Mouse (Mus musculus): ENCODE results near the gene Spink4. TPM values are rescaled to one million over a fixed set of nuclear protein-coding genes. Genes with fewer than 3 reads are reported as not detected.

The Spink4 gene
- 0.84 TPM in 1 of 2 replicates, not detected in the other for polyA plus RNA-seq (2014; fragmentation: Nextera tagmentation; extraction: Ambion mirVana)

- no peaks in the 10 kb centered on the region for H3K4me1 ChIP-seq (ENCODE audit: control insufficient read depth, insufficient read depth, low read length)
- no peaks in the 10 kb centered on the region for H3K9me3 ChIP-seq (ENCODE audit: control insufficient read depth, low read length)
- WGBS, result 61% methylated on average over 3 of the region's 3 CpGs
- no peak within 1 kb of the TSS for H3K27ac ChIP-seq (replicated peaks; ENCODE audit: low read depth, low read length)
- H3K4me2 ChIP-seq (ENCODE audit: low read depth, low read length), result no peak within 1 kb of the TSS
- no peaks in the 10 kb centered on the region for H3K36me3 ChIP-seq (ENCODE audit: control insufficient read depth, insufficient read depth, low read length)
- no peak within 1 kb of the TSS for H3K4me3 ChIP-seq (ENCODE audit: low read depth, low read length)
- H3K27me3 ChIP-seq (replicated peaks; ENCODE audit: control insufficient read depth, insufficient read depth, low read length), result no peaks in the 10 kb centered on the region
- no peak within 1 kb of the TSS for H3K9ac ChIP-seq (ENCODE audit: low read depth, low read length)
- ATAC-seq (ENCODE audit: low read depth), result no peak
- DNase-seq (ENCODE audit: low spot score), result no peak
These were observed at the start of gene Spink4 for GRCm38 (mm10) chr4:40919785-40920184. Spink4 (plus strand) TSS chr4:40920052.

- H3K9ac ChIP-seq (ENCODE audit: low read depth, low read length), result no peak overlapping the region
- no peaks in the 10 kb centered on the region for H3K9me3 ChIP-seq (ENCODE audit: control insufficient read depth, low read length)
- ATAC-seq (ENCODE audit: low read depth) (no peak), DNase-seq (ENCODE audit: low spot score) (no peak)
- no peaks in the 10 kb centered on the region for H3K27me3 ChIP-seq (replicated peaks; ENCODE audit: control insufficient read depth, insufficient read depth, low read length)
- no peak overlapping the region for H3K4me2 ChIP-seq (ENCODE audit: low read depth, low read length)
- H3K36me3 ChIP-seq (ENCODE audit: control insufficient read depth, insufficient read depth, low read length), result no peaks in the 10 kb centered on the region
- 89% methylated on average over 4 of the region's 4 CpGs for WGBS
- no peak overlapping the region for H3K27ac ChIP-seq (replicated peaks; ENCODE audit: low read depth, low read length)
- H3K4me3 ChIP-seq (ENCODE audit: low read depth, low read length), result no peak overlapping the region
- H3K4me1 ChIP-seq (ENCODE audit: control insufficient read depth, insufficient read depth, low read length), result peaks cover 23% of the 10 kb centered on the region
These were observed 49.6 kb upstream of the Spink4 start for GRCm38 (mm10) chr4:40870206-40870605.

- peaks cover 40% of the 10 kb centered on the region for H3K4me1 ChIP-seq (ENCODE audit: control insufficient read depth, insufficient read depth, low read length)
- H3K27ac ChIP-seq (replicated peaks; ENCODE audit: low read depth, low read length), result no peak overlapping the region
- 93% methylated on average over 3 of the region's 3 CpGs for WGBS
- no peak for DNase-seq (ENCODE audit: low spot score)
- no peak overlapping the region for H3K4me3 ChIP-seq (ENCODE audit: low read depth, low read length)
- H3K9me3 ChIP-seq (ENCODE audit: control insufficient read depth, low read length), result no peaks in the 10 kb centered on the region
- H3K9ac ChIP-seq (ENCODE audit: low read depth, low read length), result no peak overlapping the region
- no peak for ATAC-seq (ENCODE audit: low read depth)
- H3K27me3 ChIP-seq (replicated peaks; ENCODE audit: control insufficient read depth, insufficient read depth, low read length), result no peaks in the 10 kb centered on the region
- no peaks in the 10 kb centered on the region for H3K36me3 ChIP-seq (ENCODE audit: control insufficient read depth, insufficient read depth, low read length)
- no peak overlapping the region for H3K4me2 ChIP-seq (ENCODE audit: low read depth, low read length)
These were observed 47.7 kb upstream of the Spink4 start for GRCm38 (mm10) chr4:40872129-40872528.

- Histone ChIP-seq H3K9ac (ENCODE audit: low read depth, low read length) (no peak overlapping the region), H3K4me3 (ENCODE audit: low read depth, low read length) (no peak overlapping the region), H3K27ac (replicated peaks; ENCODE audit: low read depth, low read length) (peak overlapping the region; percentile 81), H3K4me2 (ENCODE audit: low read depth, low read length) (no peak overlapping the region), H3K9me3 (ENCODE audit: control insufficient read depth, low read length) (no peaks in the 10 kb centered on the region), H3K36me3 (ENCODE audit: control insufficient read depth, insufficient read depth, low read length) (no peaks in the 10 kb centered on the region), H3K27me3 (replicated peaks; ENCODE audit: control insufficient read depth, insufficient read depth, low read length) (no peaks in the 10 kb centered on the region), H3K4me1 (ENCODE audit: control insufficient read depth, insufficient read depth, low read length) (peaks cover 50% of the 10 kb centered on the region)
- ATAC-seq (ENCODE audit: low read depth), result no peak
- peak; percentile 37 for DNase-seq (ENCODE audit: low spot score)
- WGBS, result 69% methylated on average over 2 of the region's 2 CpGs
These were observed 46.5 kb upstream of the Spink4 start for GRCm38 (mm10) chr4:40873320-40873719.

GRCm38 (mm10) chr4:40874151-40874600, 45.7 kb upstream of the Spink4 start:
- ATAC-seq (ENCODE audit: low read depth), result peak; percentile 64
- WGBS, result 20% methylated on average over 6 of the region's 6 CpGs
- Histone ChIP-seq H3K9ac (ENCODE audit: low read depth, low read length) (no peak overlapping the region), H3K36me3 (ENCODE audit: control insufficient read depth, insufficient read depth, low read length) (no peaks in the 10 kb centered on the region), H3K4me1 (ENCODE audit: control insufficient read depth, insufficient read depth, low read length) (peaks cover 50% of the 10 kb centered on the region), H3K27ac (replicated peaks; ENCODE audit: low read depth, low read length) (peak overlapping the region; percentile 81), H3K27me3 (replicated peaks; ENCODE audit: control insufficient read depth, insufficient read depth, low read length) (no peaks in the 10 kb centered on the region), H3K4me2 (ENCODE audit: low read depth, low read length) (no peak overlapping the region), H3K9me3 (ENCODE audit: control insufficient read depth, low read length) (no peaks in the 10 kb centered on the region), H3K4me3 (ENCODE audit: low read depth, low read length) (no peak overlapping the region)
- peak; percentile 93 for DNase-seq (ENCODE audit: low spot score)

GRCm38 (mm10) chr4:40874794-40875552, 44.9 kb upstream of the Spink4 start:
- H3K4me2 ChIP-seq (ENCODE audit: low read depth, low read length), result no peak overlapping the region
- H3K27me3 ChIP-seq (replicated peaks; ENCODE audit: control insufficient read depth, insufficient read depth, low read length), result no peaks in the 10 kb centered on the region
- peak overlapping the region; percentile 36; the same call in 1 of the 2 replicates for H3K27ac ChIP-seq (replicated peaks; ENCODE audit: low read depth, low read length)
- H3K4me3 ChIP-seq (ENCODE audit: low read depth, low read length), result no peak overlapping the region
- H3K4me1 ChIP-seq (ENCODE audit: control insufficient read depth, insufficient read depth, low read length), result peaks cover 50% of the 10 kb centered on the region
- no peak for DNase-seq (ENCODE audit: low spot score)
- no peaks in the 10 kb centered on the region for H3K36me3 ChIP-seq (ENCODE audit: control insufficient read depth, insufficient read depth, low read length)
- 75% methylated on average over 5 of the region's 5 CpGs for WGBS
- H3K9me3 ChIP-seq (ENCODE audit: control insufficient read depth, low read length), result no peaks in the 10 kb centered on the region
- H3K9ac ChIP-seq (ENCODE audit: low read depth, low read length), result no peak overlapping the region
- ATAC-seq (ENCODE audit: low read depth), result no peak

- no peak overlapping the region for H3K4me2 ChIP-seq (ENCODE audit: low read depth, low read length)
- H3K36me3 ChIP-seq (ENCODE audit: control insufficient read depth, insufficient read depth, low read length), result no peaks in the 10 kb centered on the region
- peaks cover 50% of the 10 kb centered on the region for H3K4me1 ChIP-seq (ENCODE audit: control insufficient read depth, insufficient read depth, low read length)
- H3K4me3 ChIP-seq (ENCODE audit: low read depth, low read length), result no peak overlapping the region
- ATAC-seq (ENCODE audit: low read depth), result peak; percentile 23
- no peak overlapping the region for H3K9ac ChIP-seq (ENCODE audit: low read depth, low read length)
- H3K9me3 ChIP-seq (ENCODE audit: control insufficient read depth, low read length), result no peaks in the 10 kb centered on the region
- peak overlapping the region; percentile 74; the same call in 1 of the 2 replicates for H3K27ac ChIP-seq (replicated peaks; ENCODE audit: low read depth, low read length)
- 77% methylated on average over 20 of the region's 20 CpGs for WGBS
- H3K27me3 ChIP-seq (replicated peaks; ENCODE audit: control insufficient read depth, insufficient read depth, low read length), result no peaks in the 10 kb centered on the region
- peak; percentile 72 for DNase-seq (ENCODE audit: low spot score)
These were observed 44.0 kb upstream of the Spink4 start for GRCm38 (mm10) chr4:40875842-40876241.

GRCm38 (mm10) chr4:40876814-40877371, 43.0 kb upstream of the Spink4 start:
- peak overlapping the region; percentile 32 for H3K4me2 ChIP-seq (ENCODE audit: low read depth, low read length)
- DNase-seq (ENCODE audit: low spot score), result peak; percentile 95
- H3K4me1 ChIP-seq (ENCODE audit: control insufficient read depth, insufficient read depth, low read length), result peaks cover 50% of the 10 kb centered on the region
- no peaks in the 10 kb centered on the region for H3K9me3 ChIP-seq (ENCODE audit: control insufficient read depth, low read length)
- WGBS, result 12% methylated on average over 12 of the region's 12 CpGs
- no peaks in the 10 kb centered on the region for H3K27me3 ChIP-seq (replicated peaks; ENCODE audit: control insufficient read depth, insufficient read depth, low read length)
- no peaks in the 10 kb centered on the region for H3K36me3 ChIP-seq (ENCODE audit: control insufficient read depth, insufficient read depth, low read length)
- H3K27ac ChIP-seq (replicated peaks; ENCODE audit: low read depth, low read length), result peak overlapping the region; percentile 74
- ATAC-seq (ENCODE audit: low read depth), result peak; percentile 82
- no peak overlapping the region for H3K4me3 ChIP-seq (ENCODE audit: low read depth, low read length)
- no peak overlapping the region for H3K9ac ChIP-seq (ENCODE audit: low read depth, low read length)
